Mouse (Mus musculus) left cerebral cortex, postnatal 36 days (tissue): Measurements from ENCODE around the gene Fbxw5. TPM values are rescaled to one million over a fixed set of nuclear protein-coding genes. Genes with fewer than 3 reads are reported as not detected.
A peak's percentile ranks its signal among the peaks of the same experiment; 100 is the strongest.

Experiments used
- DNase-seq, 2 experiments: peaks; one replicate each; pipeline ENCODE4 v3.0.0; 2021 to 2022; ENCODE audit warnings: low spot score in 2 of 2, mixed read lengths in 1 of 2
- intact Hi-C: fragments of 180-260 bp; cut with DNase I; formaldehyde crosslinking; loops from one replicate; pipeline ENCODE4 v1.15.1; 2025
- total RNA-seq, 2 experiments: library from RNA; stranded (reverse); gene quantifications; 2 replicates each; pipeline ENCODE4 v1.2.3; 2021

The Fbxw5 gene
- total RNA-seq, 2 experiments from 2014 or later: 107 to 127 TPM

- DNase-seq: no peak
Observed at GRCm38 (mm10) chr2:25502726-25503125, 2.2 kb downstream of the Fbxw5 start.

GRCm38 (mm10) chr2:25504538-25504937 is 4.0 kb downstream of the Fbxw5 start:
- intact Hi-C loops: no loop called here
- DNase-seq: no peak

More at GRCm38 (mm10) chr2:25502726-25503125, 2.2 kb downstream of the Fbxw5 start:
- intact Hi-C loops: no loop called here

GRCm38 (mm10) chr2:25505000-25505399 is 4.5 kb downstream of the Fbxw5 start:
- intact Hi-C loops: no loop called here
- DNase-seq: no peak

- DNase-seq: no peak
- intact Hi-C loops: no loop called here
Observed at GRCm38 (mm10) chr2:25505860-25506259, 5.3 kb downstream of the Fbxw5 start.

- no peak for DNase-seq
- intact Hi-C loops: no loop called here
Observed at GRCm38 (mm10) chr2:25506964-25507363, 6.4 kb downstream of the Fbxw5 start.

GRCm38 (mm10) chr2:25509912-25510311 is 9.4 kb downstream of the Fbxw5 start:
- intact Hi-C loops: no loop called here
- no peak for DNase-seq

GRCm38 (mm10) chr2:25526510-25527302 is 26.2 kb downstream of the Fbxw5 start:
- intact Hi-C loops: no loop called here
- no peak for DNase-seq

- intact Hi-C loops: no loop called here
- no peak for DNase-seq
Observed at GRCm38 (mm10) chr2:25533707-25534106, 33.2 kb downstream of the Fbxw5 start.

- intact Hi-C loops: no loop called here
- DNase-seq: peak in 1 of 2 experiments; percentile 21
Observed at GRCm38 (mm10) chr2:25534178-25534865, 33.8 kb downstream of the Fbxw5 start.

GRCm38 (mm10) chr2:25534866-25535182 is 34.3 kb downstream of the Fbxw5 start:
- intact Hi-C loops: no loop called here
- no peak for DNase-seq

- intact Hi-C loops: no loop called here
- no peak for DNase-seq
Observed at GRCm38 (mm10) chr2:25536531-25536930, 36.0 kb downstream of the Fbxw5 start.

- intact Hi-C loops: no loop called here
- DNase-seq: no peak
Observed at GRCm38 (mm10) chr2:25540541-25540948, 40.0 kb downstream of the Fbxw5 start.

- intact Hi-C loops: no loop called here
- no peak for DNase-seq
Observed at GRCm38 (mm10) chr2:25541644-25542367, 41.3 kb downstream of the Fbxw5 start.

GRCm38 (mm10) chr2:25545996-25546810 is 45.7 kb downstream of the Fbxw5 start:
- intact Hi-C loops: loop anchor here (5.0 kb wide), 1 partner anchor 119 kb away; the partner anchor contains the start of gene Abca2
- no peak for DNase-seq

GRCm38 (mm10) chr2:25546811-25547491 is 46.4 kb downstream of the Fbxw5 start, which contains the start of gene Traf2:
Gene Traf2, minus strand, starts transcription at chr2:25546940.
- intact Hi-C loops: loop anchor here (5.0 kb wide), 1 partner anchor 120 kb away; the partner anchor contains the start of gene Abca2
- DNase-seq: peak; percentile 97 to 99

- intact Hi-C loops: loop anchor here (5.0 kb wide), 1 partner anchor 122 kb away; the partner anchor contains the start of gene Abca2
Observed at GRCm38 (mm10) chr2:25549021-25549991, 48.8 kb downstream of the Fbxw5 start.

GRCm38 (mm10) chr2:25551186-25551585 is 50.6 kb downstream of the Fbxw5 start:
- intact Hi-C loops: no loop called here
- DNase-seq: no peak

More at GRCm38 (mm10) chr2:25549021-25549991, 48.8 kb downstream of the Fbxw5 start:
- DNase-seq: no peak
